Mouse (Mus musculus): ENCODE data around the gene Hnf4a. TPM values are rescaled to one million over a fixed set of nuclear protein-coding genes. Genes with fewer than 3 reads are reported as not detected.
A peak's percentile ranks its signal among the peaks of the same experiment; 100 is the strongest.

Hnf4a gene
- polyA plus RNA-seq, 1 experiment from 2014 or later: 24.2 TPM

GRCm38 (mm10) chr2:163462801-163463200 lies 43.8 kb upstream of the Hnf4a start:
- ATAC-seq (ENCODE audit: low FRiP score, low TSS enrichment): no peak
- Histone ChIP-seq H3K27ac (replicated peaks) (no peak overlapping the region), H3K4me1 (replicated peaks; ENCODE audit: control insufficient read depth, insufficient read depth) (no peaks in the 10 kb centered on the region), H3K9ac (ENCODE audit: low read length) (no peak overlapping the region), H3K9me3 (ENCODE audit: control insufficient read depth, low read length) (no peaks in the 10 kb centered on the region), H3K4me2 (replicated peaks; ENCODE audit: low read depth) (no peak overlapping the region), H3K36me3 (ENCODE audit: control insufficient read depth, insufficient read depth, low read length) (no peaks in the 10 kb centered on the region), H3K27me3 (ENCODE audit: control insufficient read depth, insufficient read depth, low read length) (no peaks in the 10 kb centered on the region), H3K4me3 (ENCODE audit: low read depth, low read length) (no peak overlapping the region)
- 64% methylated on average over 11 of the region's 11 CpGs for WGBS
- TF ChIP-seq EP300 (optimal IDR thresholded peaks at IDR 0.05) (no peak), CTCF (IDR thresholded peaks at IDR 0.05; ENCODE audit: low read depth) (no peak)
- no peak for DNase-seq (ENCODE audit: low spot score)

- no peak for DNase-seq (ENCODE audit: low spot score)
- Histone ChIP-seq H3K27ac (replicated peaks) (no peak overlapping the region), H3K36me3 (ENCODE audit: control insufficient read depth, insufficient read depth, low read length) (no peaks in the 10 kb centered on the region), H3K9me3 (ENCODE audit: control insufficient read depth, low read length) (no peaks in the 10 kb centered on the region), H3K4me2 (replicated peaks; ENCODE audit: low read depth) (no peak overlapping the region), H3K4me1 (replicated peaks; ENCODE audit: control insufficient read depth, insufficient read depth) (no peaks in the 10 kb centered on the region), H3K4me3 (ENCODE audit: low read depth, low read length) (no peak overlapping the region), H3K9ac (ENCODE audit: low read length) (no peak overlapping the region), H3K27me3 (ENCODE audit: control insufficient read depth, insufficient read depth, low read length) (no peaks in the 10 kb centered on the region)
- TF ChIP-seq CTCF (IDR thresholded peaks at IDR 0.05; ENCODE audit: low read depth): no peak
- no peak for TF ChIP-seq EP300 (optimal IDR thresholded peaks at IDR 0.05)
- 49% methylated on average over 10 of the region's 10 CpGs for WGBS
- ATAC-seq (ENCODE audit: low FRiP score, low TSS enrichment): no peak
Measured at GRCm38 (mm10) chr2:163463251-163463769, 43.3 kb upstream of the Hnf4a start.

GRCm38 (mm10) chr2:163463998-163464397 lies 42.6 kb upstream of the Hnf4a start:
- TF ChIP-seq EP300 (optimal IDR thresholded peaks at IDR 0.05) (no peak), CTCF (IDR thresholded peaks at IDR 0.05; ENCODE audit: low read depth) (no peak)
- H3K9ac ChIP-seq (ENCODE audit: low read length): no peak overlapping the region
- no peak for DNase-seq (ENCODE audit: low spot score)
- H3K4me2 ChIP-seq (replicated peaks; ENCODE audit: low read depth): no peak overlapping the region
- no peaks in the 10 kb centered on the region for H3K36me3 ChIP-seq (ENCODE audit: control insufficient read depth, insufficient read depth, low read length)
- no peaks in the 10 kb centered on the region for H3K9me3 ChIP-seq (ENCODE audit: control insufficient read depth, low read length)
- no peak overlapping the region for H3K27ac ChIP-seq (replicated peaks)
- no peaks in the 10 kb centered on the region for H3K4me1 ChIP-seq (replicated peaks; ENCODE audit: control insufficient read depth, insufficient read depth)
- H3K27me3 ChIP-seq (ENCODE audit: control insufficient read depth, insufficient read depth, low read length): no peaks in the 10 kb centered on the region
- H3K4me3 ChIP-seq (ENCODE audit: low read depth, low read length): no peak overlapping the region
- ATAC-seq (ENCODE audit: low FRiP score, low TSS enrichment): no peak
- 66% methylated on average over 4 of the region's 4 CpGs for WGBS

DNA sequence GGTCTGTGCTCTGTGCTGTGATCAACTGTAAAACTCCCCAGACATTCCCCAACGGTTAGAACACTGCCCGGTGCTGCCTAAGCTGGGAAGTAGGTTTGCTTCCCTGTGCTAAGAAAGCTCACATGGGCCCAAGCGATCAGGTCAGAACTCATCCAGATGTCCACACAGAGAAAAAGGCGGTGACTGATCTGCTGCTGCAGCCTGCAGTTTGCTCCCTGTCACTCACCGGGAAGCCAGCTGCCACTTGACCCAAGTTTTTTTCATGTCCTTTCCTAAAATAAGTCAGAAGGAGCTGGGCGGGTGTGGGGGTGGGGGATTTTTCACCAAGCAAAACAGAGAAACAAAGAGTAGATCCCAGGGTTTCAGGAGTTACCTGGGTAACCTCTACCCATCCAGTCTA lies 42.0 kb upstream of the Hnf4a start:
- H3K4me3 ChIP-seq (ENCODE audit: low read depth, low read length): no peak overlapping the region
- 49% methylated on average over 6 of the region's 6 CpGs for WGBS
- TF ChIP-seq CTCF (IDR thresholded peaks at IDR 0.05; ENCODE audit: low read depth): no peak
- no peak for TF ChIP-seq EP300 (optimal IDR thresholded peaks at IDR 0.05)
- ATAC-seq (ENCODE audit: low FRiP score, low TSS enrichment) (no peak), DNase-seq (ENCODE audit: low spot score) (no peak)
- no peak overlapping the region for H3K4me2 ChIP-seq (replicated peaks; ENCODE audit: low read depth)
- no peaks in the 10 kb centered on the region for H3K36me3 ChIP-seq (ENCODE audit: control insufficient read depth, insufficient read depth, low read length)
- no peak overlapping the region for H3K9ac ChIP-seq (ENCODE audit: low read length)
- H3K27me3 ChIP-seq (ENCODE audit: control insufficient read depth, insufficient read depth, low read length): no peaks in the 10 kb centered on the region
- no peaks in the 10 kb centered on the region for H3K9me3 ChIP-seq (ENCODE audit: control insufficient read depth, low read length)
- no peak overlapping the region for H3K27ac ChIP-seq (replicated peaks)
- no peaks in the 10 kb centered on the region for H3K4me1 ChIP-seq (replicated peaks; ENCODE audit: control insufficient read depth, insufficient read depth)

- Histone ChIP-seq H3K27me3 (ENCODE audit: control insufficient read depth, insufficient read depth, low read length) (no peaks in the 10 kb centered on the region), H3K9me3 (ENCODE audit: control insufficient read depth, low read length) (no peaks in the 10 kb centered on the region), H3K4me3 (ENCODE audit: low read depth, low read length) (no peak overlapping the region), H3K9ac (ENCODE audit: low read length) (no peak overlapping the region), H3K27ac (replicated peaks) (no peak overlapping the region), H3K4me1 (replicated peaks; ENCODE audit: control insufficient read depth, insufficient read depth) (0 out of 2 replicates have a peak, but pooled peaks cover 3% of the 10 kb centered on the region), H3K36me3 (ENCODE audit: control insufficient read depth, insufficient read depth, low read length) (no peaks in the 10 kb centered on the region; the same call in 1 of the 2 replicates), H3K4me2 (replicated peaks; ENCODE audit: low read depth) (no peak overlapping the region)
- ATAC-seq (ENCODE audit: low FRiP score, low TSS enrichment): peak; percentile 87
- DNase-seq (ENCODE audit: low spot score): peak; percentile 56
- 43% methylated on average over 8 of the region's 8 CpGs for WGBS
- TF ChIP-seq CTCF (IDR thresholded peaks at IDR 0.05; ENCODE audit: low read depth) (no peak), EP300 (optimal IDR thresholded peaks at IDR 0.05) (no peak)
Measured at GRCm38 (mm10) chr2:163466771-163467170, 39.8 kb upstream of the Hnf4a start.

GRCm38 (mm10) chr2:163467585-163467984 lies 39.0 kb upstream of the Hnf4a start:
- 0 out of 2 replicates have a peak, but pooled peaks cover 3% of the 10 kb centered on the region for H3K4me1 ChIP-seq (replicated peaks; ENCODE audit: control insufficient read depth, insufficient read depth)
- TF ChIP-seq EP300 (optimal IDR thresholded peaks at IDR 0.05): no peak
- TF ChIP-seq CTCF (IDR thresholded peaks at IDR 0.05; ENCODE audit: low read depth): no peak
- ATAC-seq (ENCODE audit: low FRiP score, low TSS enrichment) (no peak), DNase-seq (ENCODE audit: low spot score) (no peak)
- H3K9ac ChIP-seq (ENCODE audit: low read length): no peak overlapping the region
- 90% methylated on average over 6 of the region's 6 CpGs for WGBS
- H3K9me3 ChIP-seq (ENCODE audit: control insufficient read depth, low read length): no peaks in the 10 kb centered on the region
- no peak overlapping the region for H3K4me3 ChIP-seq (ENCODE audit: low read depth, low read length)
- H3K27me3 ChIP-seq (ENCODE audit: control insufficient read depth, insufficient read depth, low read length): no peaks in the 10 kb centered on the region
- H3K4me2 ChIP-seq (replicated peaks; ENCODE audit: low read depth): no peak overlapping the region
- no peak overlapping the region for H3K27ac ChIP-seq (replicated peaks)
- H3K36me3 ChIP-seq (ENCODE audit: control insufficient read depth, insufficient read depth, low read length): no peaks in the 10 kb centered on the region; the same call in 1 of the 2 replicates

All from stomach, postnatal 0 days (tissue).